Mouse (Mus musculus): ENCODE measurements at regions not wholly inside any gene's neighbourhood (a gene's known extent, or its start where the extent isn't known, plus 50 kb on each side); places are given as distances from the start of the nearest gene placed in this dataset.

GRCm38 (mm10) chr15:6145071-6145470, 154.5 kb upstream of the Dab2 start:
- TF ChIP-seq UBTF (IDR thresholded peaks at IDR 0.05; ENCODE audit: low read depth, low read length): no peak
- no peak for TF ChIP-seq CTCF (conservative IDR thresholded peaks at IDR 0.05 in 1 of 2, IDR thresholded peaks at IDR 0.05 in 1 of 2; ENCODE audit: low read depth in 2 of 2, low read length in 2 of 2)
- no peak for TF ChIP-seq JUND (conservative IDR thresholded peaks at IDR 0.05; ENCODE audit: low read depth, low read length)
- TF ChIP-seq NRF1 (IDR thresholded peaks at IDR 0.05; ENCODE audit: low read depth, low read length): no peak
- no peak for TF ChIP-seq POLR2A (IDR thresholded peaks at IDR 0.05; ENCODE audit: low read depth, low read length)
- TF ChIP-seq GABPA (IDR thresholded peaks at IDR 0.05; ENCODE audit: insufficient replicate concordance, low read depth, low read length): no peak
- TF ChIP-seq MAX (IDR thresholded peaks at IDR 0.05; ENCODE audit: low read length): no peak
- TF ChIP-seq USF1 (IDR thresholded peaks at IDR 0.05; ENCODE audit: low read depth, low read length): no peak
- TF ChIP-seq IRF4 (IDR thresholded peaks at IDR 0.05; ENCODE audit: low read depth, low read length): no peak
- TF ChIP-seq RAD21 (IDR thresholded peaks at IDR 0.05; ENCODE audit: low read depth, low read length): no peak
- TF ChIP-seq SIN3A (IDR thresholded peaks at IDR 0.05; ENCODE audit: low read length): no peak
- no peak for TF ChIP-seq EP300 (IDR thresholded peaks at IDR 0.05; ENCODE audit: low read length)
- no peak for TF ChIP-seq ETS1 (conservative IDR thresholded peaks at IDR 0.05; ENCODE audit: low read depth, low read length)
